Mouse (Mus musculus) G1E (cell line): Measurements from ENCODE around the gene Cyb561d1.

Experiments
- CTCF ChIP-seq: IDR thresholded peaks from 2 replicates; pipeline ENCODE4 v1.5.1; 2012; ENCODE audit warnings: low read depth, low read length, inconsistent platforms, mixed read lengths
- GATA1 ChIP-seq: IDR thresholded peaks from 2 replicates; pipeline ENCODE4 v1.6.1; 2012; ENCODE audit warnings: borderline replicate concordance, low read length, inconsistent platforms, mixed read lengths
- GATA2 ChIP-seq: IDR thresholded peaks from 2 replicates; pipeline ENCODE4 v1.6.1; 2012; ENCODE audit warnings: low read depth, low read length, inconsistent platforms, borderline replicate concordance
- POLR2AphosphoS5 ChIP-seq: IDR thresholded peaks from 2 replicates; pipeline ENCODE4 v1.6.1; 2012; ENCODE audit warnings: low read depth, low read length, inconsistent platforms; ENCODE audit not compliant: insufficient replicate concordance

DNA sequence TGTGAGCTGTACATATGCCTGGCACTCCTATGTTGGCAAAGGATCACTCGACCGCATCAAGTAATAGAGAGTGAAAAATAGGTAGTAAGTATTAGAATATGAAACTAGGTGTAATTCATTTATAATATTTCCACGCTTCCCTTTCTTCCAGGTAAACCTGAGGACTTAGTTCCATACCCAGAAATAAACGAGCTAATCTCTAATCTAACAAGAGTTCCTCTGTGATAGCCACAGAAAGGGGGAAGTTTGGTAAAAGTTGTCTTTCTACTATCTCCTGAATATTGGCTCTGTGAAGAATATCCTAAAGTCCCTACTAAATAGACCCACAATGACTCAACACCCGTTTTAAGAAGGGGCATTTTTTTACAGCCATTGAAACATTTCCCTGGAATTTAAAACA lies 54.3 kb downstream of the Cyb561d1 start:
- TF ChIP-seq CTCF, result no peak
- no peak for TF ChIP-seq POLR2AphosphoS5
- no peak for TF ChIP-seq GATA2
- no peak for TF ChIP-seq GATA1
